Mouse (Mus musculus) heart, embryonic 10.5 days (tissue): ENCODE measurements at regions not wholly inside any gene's neighbourhood (a gene's known extent, or its start where the extent isn't known, plus 50 kb on each side); places are given as distances from the start of the nearest gene placed in this dataset.

Source experiments
- DNase-seq: peaks from one replicate; pipeline ENCODE4 v3.0.0-alpha.2; 2017; ENCODE audit warnings: low spot score
- H3K27ac ChIP-seq: fragments of 300-500 bp; sonication (generic); 2 replicates; pipeline ENCODE4 v1.5.1; 2016; ENCODE audit warnings: mild to moderate bottlenecking
- H3K27me3 ChIP-seq: fragments of 300-500 bp; sonication (generic); 2 replicates; pipeline ENCODE4 v1.6.1; 2016; ENCODE audit warnings: mild to moderate bottlenecking; ENCODE audit not compliant: poor library complexity, insufficient read depth, severe bottlenecking
- H3K36me3 ChIP-seq: fragments of 300-500 bp; sonication (generic); 2 replicates; pipeline ENCODE4 v1.6.1; 2016; ENCODE audit warnings: mild to moderate bottlenecking, moderate library complexity
- H3K4me1 ChIP-seq: fragments of 300-500 bp; sonication (generic); 2 replicates; pipeline ENCODE4 v1.6.1; 2016; ENCODE audit warnings: mild to moderate bottlenecking
- H3K4me3 ChIP-seq: fragments of 300-500 bp; sonication (generic); 2 replicates; pipeline ENCODE4 v1.5.1; 2016; ENCODE audit warnings: mild to moderate bottlenecking, moderate library complexity
- H3K9me3 ChIP-seq: fragments of 300-500 bp; sonication (generic); 2 replicates; pipeline ENCODE4 v1.6.1; 2016; ENCODE audit warnings: mild to moderate bottlenecking, moderate library complexity
- WGBS: fragments of 180-500 bp; shearing (Covaris S2); methylation state at CpG from one replicate; pipeline ENCODE4 v1.1.7; 2016; 5-methylcytosine and 5-hydroxymethylcytosine counted together

DNA sequence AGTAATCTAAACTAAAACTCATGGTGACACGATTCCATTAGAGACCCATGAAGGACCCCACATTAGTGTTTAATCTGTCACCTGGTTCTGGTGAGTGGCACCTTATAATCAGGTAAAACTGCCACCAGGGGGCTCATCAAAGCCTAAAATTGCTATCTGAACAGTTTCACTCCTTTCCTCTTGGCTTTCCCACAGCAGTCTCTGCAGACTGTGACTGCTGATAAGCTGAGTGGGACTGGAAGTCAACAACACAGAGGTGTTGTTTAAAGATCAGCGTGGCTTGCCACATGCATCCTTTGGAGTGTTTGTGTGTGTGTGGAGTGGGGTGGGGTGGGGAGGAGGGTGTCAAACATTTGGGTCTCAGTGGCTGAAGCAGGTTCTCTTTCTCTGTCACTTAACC lies 101.6 kb downstream of the Otud1 start:
- Histone ChIP-seq H3K27ac (no peak overlapping the region), H3K4me3 (no peak overlapping the region), H3K36me3 (no peaks in the 10 kb centered on the region), H3K27me3 (no peaks in the 10 kb centered on the region), H3K9me3 (no peaks in the 10 kb centered on the region), H3K4me1 (no peaks in the 10 kb centered on the region)
- DNase-seq = no peak
- 24% methylated on average over 2 of the region's 2 CpGs for WGBS

DNA sequence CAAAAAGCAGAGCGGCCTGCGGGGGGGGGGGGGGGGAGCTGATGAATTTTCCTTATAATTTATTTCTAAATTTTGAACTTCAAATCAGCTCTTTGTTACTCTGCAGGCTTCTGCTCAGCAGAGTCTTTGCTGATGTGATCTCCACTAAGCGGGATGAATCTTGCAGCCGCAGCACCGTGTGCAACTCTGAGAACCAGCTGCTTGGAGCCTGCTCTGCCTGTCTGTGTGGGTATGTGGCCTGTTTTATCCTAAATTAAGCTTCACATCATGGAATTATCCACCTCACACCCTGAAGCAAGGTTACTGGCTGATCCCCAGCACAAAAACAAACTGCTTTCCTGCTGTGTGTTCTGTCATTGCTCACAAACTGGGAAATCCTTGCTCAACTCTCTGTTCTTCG lies 102.0 kb downstream of the Otud1 start:
- no peak for DNase-seq

DNA sequence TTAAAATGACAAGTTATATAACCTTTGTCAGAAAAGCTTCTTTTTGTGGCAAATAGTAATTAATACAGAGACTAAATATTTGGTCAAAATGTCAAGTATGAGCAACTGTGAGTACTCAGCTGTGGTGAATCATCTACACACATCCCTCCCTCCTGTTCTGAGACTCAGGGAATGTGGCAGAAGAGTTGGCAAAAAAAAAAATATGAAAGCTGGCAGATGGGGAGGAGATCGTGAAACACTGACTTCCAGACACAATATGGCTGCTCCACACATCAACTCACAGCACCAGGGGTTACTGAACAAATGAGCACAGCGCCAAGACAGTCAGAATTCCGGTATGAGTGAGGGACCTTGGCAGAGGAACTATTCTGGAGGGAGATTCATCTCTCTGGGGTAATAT lies 105.4 kb downstream of the Otud1 start:
- Histone ChIP-seq H3K4me1 (no peaks in the 10 kb centered on the region), H3K36me3 (no peaks in the 10 kb centered on the region), H3K27me3 (no peaks in the 10 kb centered on the region), H3K4me3 (no peak overlapping the region), H3K9me3 (no peaks in the 10 kb centered on the region), H3K27ac (no peak overlapping the region)
- 63% methylated on average over 3 of the region's 3 CpGs for WGBS
- DNase-seq = no peak

More for the DNA sequence above, 102.0 kb downstream of the Otud1 start:
- Histone ChIP-seq H3K36me3 (no peaks in the 10 kb centered on the region), H3K4me3 (no peak overlapping the region), H3K9me3 (no peaks in the 10 kb centered on the region), H3K27ac (no peak overlapping the region), H3K4me1 (no peaks in the 10 kb centered on the region), H3K27me3 (no peaks in the 10 kb centered on the region)
- 66% methylated on average over 6 of the region's 6 CpGs for WGBS

DNA sequence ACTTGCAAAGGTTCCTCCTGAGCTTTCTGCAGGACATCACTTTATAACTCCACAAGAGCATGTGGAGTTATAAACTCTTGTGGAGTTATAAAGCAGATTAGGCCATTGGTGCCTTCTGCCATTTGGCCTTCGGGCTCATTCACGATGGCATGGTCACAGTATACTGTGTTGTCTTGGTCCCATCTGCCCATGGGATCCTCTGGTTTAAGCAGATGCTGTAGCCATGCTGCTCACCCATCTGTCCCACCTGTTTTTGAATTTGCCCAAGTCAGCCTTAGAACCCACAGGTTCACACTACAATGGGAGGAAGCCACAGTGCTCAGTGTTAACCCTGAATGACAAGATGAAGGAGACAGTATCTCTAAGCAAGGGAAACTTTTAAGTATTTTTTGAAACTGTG lies 124.7 kb upstream of the Etl4 start:
- Histone ChIP-seq H3K27me3 (no peaks in the 10 kb centered on the region), H3K27ac (no peak overlapping the region), H3K9me3 (no peaks in the 10 kb centered on the region), H3K36me3 (no peaks in the 10 kb centered on the region), H3K4me1 (no peaks in the 10 kb centered on the region), H3K4me3 (no peak overlapping the region)
- no peak for DNase-seq
- 86% methylated on average over 2 of the region's 2 CpGs for WGBS

DNA sequence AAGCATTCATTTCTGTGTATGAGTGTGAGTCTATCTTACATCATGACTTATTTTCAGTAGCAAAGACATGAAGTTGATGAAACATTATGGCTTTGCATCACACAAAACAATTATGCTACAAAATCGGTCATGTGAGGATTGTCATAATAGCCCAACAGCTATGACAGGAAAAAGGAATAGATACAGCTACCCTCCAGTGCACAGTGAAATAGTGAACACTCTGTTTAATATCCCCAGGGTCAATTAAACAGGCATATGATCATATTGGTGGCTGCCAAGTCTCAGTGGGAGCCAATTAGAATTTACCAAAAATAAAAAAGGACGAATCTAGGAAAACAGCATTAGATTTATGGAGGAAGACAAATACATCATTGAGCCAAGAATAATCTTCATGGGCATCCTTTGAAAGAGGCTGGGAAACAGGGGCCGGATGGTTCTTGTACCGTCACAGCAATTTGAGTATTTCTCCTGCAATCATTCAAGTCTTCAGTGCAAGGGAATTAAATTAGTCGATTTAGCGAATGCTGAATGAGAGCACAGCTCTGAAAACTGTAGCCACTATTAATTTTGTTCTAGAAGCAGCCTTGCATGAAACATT lies 123.8 kb upstream of the Etl4 start:
- H3K4me1 ChIP-seq = no peaks in the 10 kb centered on the region
- no peak overlapping the region for H3K4me3 ChIP-seq
- DNase-seq = no peak
- no peak overlapping the region for H3K27ac ChIP-seq
- H3K36me3 ChIP-seq = no peaks in the 10 kb centered on the region
- 81% methylated on average over 6 of the region's 6 CpGs for WGBS
- H3K27me3 ChIP-seq = no peaks in the 10 kb centered on the region
- H3K9me3 ChIP-seq = no peaks in the 10 kb centered on the region

DNA sequence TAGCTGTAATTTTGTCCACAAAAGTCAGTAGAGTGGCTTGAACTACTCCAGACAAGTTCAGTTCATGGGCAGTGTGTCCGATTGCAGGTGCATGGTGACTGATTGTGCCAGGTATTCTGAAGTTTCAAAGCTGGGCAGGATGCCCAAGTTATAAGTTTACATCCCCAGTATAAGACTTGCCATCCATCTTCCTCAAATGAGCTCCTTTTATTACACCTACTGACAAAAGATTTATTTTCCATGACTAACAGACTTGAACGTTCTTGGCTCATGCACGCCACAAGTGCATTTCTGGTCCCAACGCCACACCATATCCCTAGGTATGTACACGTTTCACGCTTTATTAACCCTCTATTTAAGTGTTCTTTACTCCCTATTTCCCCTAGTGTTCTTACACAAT lies 117.4 kb upstream of the Etl4 start:
- DNase-seq = no peak
- no peaks in the 10 kb centered on the region for H3K36me3 ChIP-seq
- 82% methylated on average over 6 of the region's 6 CpGs for WGBS
- no peak overlapping the region for H3K27ac ChIP-seq
- H3K9me3 ChIP-seq = no peaks in the 10 kb centered on the region
- no peaks in the 10 kb centered on the region for H3K4me1 ChIP-seq
- H3K27me3 ChIP-seq = no peaks in the 10 kb centered on the region
- no peak overlapping the region for H3K4me3 ChIP-seq

DNA sequence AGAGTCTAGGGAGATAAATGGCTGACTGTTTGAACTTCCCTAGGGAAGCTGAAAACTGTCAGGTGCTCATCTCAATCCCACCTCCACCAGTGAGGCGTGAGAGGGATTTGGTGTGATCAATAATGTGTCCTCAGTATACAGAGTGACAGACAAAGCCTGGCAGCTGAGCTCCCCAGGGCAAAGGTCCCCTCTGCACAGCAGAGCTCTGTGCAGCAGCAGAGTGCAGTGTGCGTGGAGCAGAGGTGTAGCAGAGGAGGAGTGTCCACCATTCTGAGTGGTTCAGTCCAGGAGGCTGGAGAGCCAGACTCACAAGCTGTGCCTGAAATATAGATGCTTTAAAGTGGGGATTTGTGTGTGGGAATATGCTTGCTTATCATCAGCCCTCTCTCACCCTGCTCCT lies 112.8 kb upstream of the Etl4 start:
- 38% methylated on average over 2 of the region's 2 CpGs for WGBS
- H3K9me3 ChIP-seq = no peaks in the 10 kb centered on the region
- no peaks in the 10 kb centered on the region for H3K4me1 ChIP-seq
- no peaks in the 10 kb centered on the region for H3K36me3 ChIP-seq
- H3K27me3 ChIP-seq = no peaks in the 10 kb centered on the region
- H3K4me3 ChIP-seq = no peak overlapping the region
- no peak overlapping the region for H3K27ac ChIP-seq
- no peak for DNase-seq
